Mouse (Mus musculus): ENCODE results near the gene 1700123L14Rik.
"Not testable (repeated sequence)": the region's sequence is repeated elsewhere in the genome, so short reads cannot be mapped to it uniquely, and the experiment has no call there.

1700123L14Rik gene

GRCm38 (mm10) chr6:96165818-96166379, at the start of gene 1700123L14Rik:
TSS of gene 1700123L14Rik (minus strand) at chr6:96166243.
- DNase-seq (ENCODE audit: extremely low spot score, low read depth, low spot score), result no peak

DNA sequence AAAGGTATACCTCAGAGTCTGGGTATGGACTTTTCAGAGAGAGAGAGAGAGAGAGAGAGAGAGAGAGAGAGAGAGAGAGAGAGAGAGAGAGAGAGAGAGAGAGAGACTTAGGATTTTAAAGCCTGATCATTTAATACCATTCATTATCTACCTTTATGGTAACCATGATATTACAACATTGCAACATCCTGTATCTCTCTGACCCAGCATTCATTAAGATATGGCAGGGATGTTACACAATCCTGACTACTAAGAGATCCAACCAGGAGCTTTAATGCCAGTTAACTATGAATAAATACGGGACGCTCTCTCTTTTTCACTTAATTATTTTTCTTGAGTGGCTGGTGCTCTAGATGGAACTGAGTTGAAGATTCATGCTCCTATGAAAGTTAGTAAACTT, 39.4 kb upstream of the 1700123L14Rik start:
- DNase-seq (ENCODE audit: extremely low spot score, low read depth, low spot score), result no peak

- not testable (repeated sequence) for DNase-seq (ENCODE audit: extremely low spot score, low read depth, low spot score)
Measured at GRCm38 (mm10) chr6:96198991-96199390, 32.9 kb upstream of the 1700123L14Rik start.

GRCm38 (mm10) chr6:96186517-96186916, 20.5 kb upstream of the 1700123L14Rik start:
- no peak for DNase-seq (ENCODE audit: extremely low spot score, low read depth, low spot score)

DNA sequence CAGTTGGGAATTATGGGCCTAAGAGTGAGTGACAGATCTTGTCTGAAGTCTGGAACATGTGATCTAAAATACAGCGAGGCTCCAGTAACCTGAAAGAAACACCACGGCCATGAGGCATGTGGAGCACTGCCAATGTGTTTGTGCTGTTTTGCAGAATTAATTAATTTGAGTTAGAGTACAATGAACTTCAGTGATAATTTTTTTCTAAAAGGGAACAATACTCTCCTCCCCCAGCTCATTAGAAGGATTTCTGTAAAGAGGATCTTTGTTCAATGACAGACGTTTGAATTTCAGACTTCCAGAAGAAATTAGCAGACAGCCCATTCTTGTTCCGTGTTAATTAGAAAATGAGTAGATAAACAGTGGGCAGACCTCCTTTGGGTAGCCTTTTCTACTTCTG, 17.3 kb upstream of the 1700123L14Rik start:
- DNase-seq (ENCODE audit: extremely low spot score, low read depth, low spot score), result no peak

DNA sequence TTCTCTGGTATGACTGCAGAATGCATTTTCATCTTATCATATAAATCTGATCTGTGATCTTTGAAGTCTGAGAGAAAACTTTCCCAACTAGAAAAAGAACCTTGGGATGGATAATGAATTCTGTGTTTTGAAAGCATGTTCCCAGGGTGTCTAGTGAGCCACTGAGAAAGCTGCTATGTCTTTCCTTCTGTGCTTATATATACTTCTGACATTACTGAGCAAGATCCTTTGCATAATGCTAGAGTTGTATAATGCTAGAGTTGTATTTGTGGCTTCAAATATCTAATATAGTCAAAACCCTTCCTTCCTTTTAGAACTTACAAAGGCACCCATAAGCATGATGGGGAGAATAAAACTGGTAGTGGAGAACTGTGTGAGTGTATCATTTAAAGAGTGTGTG, 12.5 kb upstream of the 1700123L14Rik start:
- no peak for DNase-seq (ENCODE audit: extremely low spot score, low read depth, low spot score)

GRCm38 (mm10) chr6:96173681-96174080, 7.6 kb upstream of the 1700123L14Rik start:
- DNase-seq (ENCODE audit: extremely low spot score, low read depth, low spot score), result no peak

- DNase-seq (ENCODE audit: extremely low spot score, low read depth, low spot score), result no peak
Measured at GRCm38 (mm10) chr6:96167031-96167430, 988 bp upstream of the 1700123L14Rik start.

DNA sequence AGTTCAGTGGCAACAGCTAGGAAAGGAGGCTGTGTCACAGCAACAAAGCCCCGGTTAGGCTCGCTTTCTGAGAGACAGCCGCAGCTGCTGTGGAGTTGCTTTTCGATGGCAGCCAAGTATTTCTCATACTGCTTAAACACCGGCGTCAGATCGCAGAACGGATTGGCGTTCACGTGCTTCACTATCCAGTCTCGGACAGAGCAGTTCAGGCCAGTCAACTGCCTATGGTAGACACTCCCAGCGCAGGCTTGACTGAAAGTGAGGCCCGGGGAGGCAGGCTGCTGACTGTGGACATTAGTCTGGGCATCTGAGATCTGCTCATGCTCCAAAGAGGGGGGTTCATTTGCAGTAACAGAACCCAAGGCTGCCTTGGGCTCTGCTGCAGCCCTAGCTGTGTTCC, 640 bp downstream of the 1700123L14Rik start:
- no peak for DNase-seq (ENCODE audit: extremely low spot score, low read depth, low spot score)

DNA sequence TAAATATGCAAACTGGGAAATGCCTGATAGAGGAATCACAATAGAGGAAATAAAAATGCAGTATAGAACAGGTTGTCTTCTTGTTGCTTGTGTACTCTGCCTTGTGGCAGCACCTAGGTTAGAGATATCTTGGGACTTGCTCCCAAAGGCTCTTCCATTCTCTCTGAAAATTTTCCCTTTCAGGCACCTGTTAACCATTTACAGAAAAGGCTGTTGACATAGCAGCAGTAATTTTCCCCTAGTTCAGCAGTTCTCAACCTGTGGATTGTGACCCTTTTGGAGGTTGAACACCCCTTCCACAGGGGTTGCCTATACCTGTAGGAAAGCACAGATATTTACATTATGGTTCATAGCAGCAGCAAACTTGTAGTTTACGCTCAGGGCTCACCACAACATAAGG, 22.7 kb downstream of the 1700123L14Rik start:
- DNase-seq (ENCODE audit: extremely low spot score, low read depth, low spot score), result no peak

DNA sequence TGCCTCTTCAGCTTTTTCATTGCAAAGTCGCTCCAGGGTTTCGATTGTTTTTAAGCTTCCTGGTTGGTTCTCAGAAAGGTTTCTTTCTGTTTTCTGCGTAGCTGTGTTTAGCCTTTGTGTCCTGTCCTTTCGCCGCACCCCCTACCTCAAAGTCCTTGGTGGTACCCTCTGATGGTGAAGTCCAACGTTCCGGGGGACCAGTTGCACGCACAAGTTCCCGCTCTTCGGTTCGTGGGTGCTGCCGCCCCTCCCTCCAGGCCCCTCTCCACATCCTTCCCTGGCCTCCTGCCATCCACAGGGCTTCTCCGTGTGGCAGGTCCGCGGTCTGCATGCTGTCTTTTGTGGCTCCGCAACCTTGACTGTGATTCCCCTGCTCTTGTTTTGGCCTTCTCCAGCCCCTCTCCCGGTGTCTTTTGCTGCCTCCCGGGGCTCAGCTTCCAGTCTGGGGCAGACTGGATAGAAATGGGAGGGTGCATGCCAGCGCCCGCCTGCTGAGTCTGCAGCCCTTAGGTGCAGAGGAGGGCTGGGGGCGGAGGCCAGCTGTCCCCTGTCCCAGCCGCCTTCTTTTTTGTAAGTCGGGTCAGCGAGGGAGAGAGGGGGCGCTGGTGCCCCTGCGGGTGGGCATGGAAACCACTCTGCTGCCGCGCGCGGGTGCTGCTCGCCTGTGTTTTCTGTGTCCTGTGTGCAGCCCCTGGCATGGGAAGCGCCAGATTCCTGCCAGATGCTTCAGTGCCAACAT, 49.3 kb downstream of the 1700123L14Rik start:
- no peak for DNase-seq (ENCODE audit: extremely low spot score, low read depth, low spot score)

DNA sequence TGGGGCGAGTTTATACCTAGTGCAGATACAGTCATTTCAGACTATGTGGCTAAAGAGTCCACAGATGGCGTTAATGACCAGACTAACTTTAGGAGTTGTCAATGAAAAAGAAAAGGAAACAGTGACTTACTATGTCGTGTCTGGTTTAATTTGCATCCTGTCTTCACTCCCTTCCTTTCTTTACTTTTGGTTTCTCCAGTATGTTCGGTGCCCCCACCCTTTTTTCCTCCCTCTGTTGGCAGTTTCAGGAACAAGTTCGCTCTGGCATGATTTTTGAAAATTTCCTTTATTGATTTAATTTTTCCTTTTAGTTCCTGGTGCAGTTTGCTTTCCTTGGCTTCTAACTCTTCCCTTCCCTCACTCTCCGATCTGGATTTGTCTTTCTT, 49.9 kb downstream of the 1700123L14Rik start:
- DNase-seq (ENCODE audit: extremely low spot score, low read depth, low spot score), result no peak
